Mouse (Mus musculus) liver, embryonic 12.5 days (tissue): Measurements from ENCODE around the gene Slc16a14. TPM values are rescaled to one million over a fixed set of nuclear protein-coding genes. Genes with fewer than 3 reads are reported as not detected.

ENCODE experiments used
- ATAC-seq: fragments of 200-750 bp; cut with Nextera tagmentation; 2 replicates; pipeline ENCODE4 v1.8.0; 2017; ENCODE audit warnings: moderate number of reproducible peaks, mild to moderate bottlenecking, moderate library complexity
- H3K27ac ChIP-seq: fragments of 300-500 bp; sonication (generic); 2 replicates; pipeline ENCODE4 v1.5.1; 2016; ENCODE audit warnings: mild to moderate bottlenecking
- H3K27me3 ChIP-seq: fragments of 300-500 bp; sonication (generic); replicated peaks from 2 replicates; pipeline ENCODE4 v1.6.1; 2016; ENCODE audit warnings: mild to moderate bottlenecking, moderate library complexity
- H3K36me3 ChIP-seq: fragments of 300-500 bp; sonication (generic); 2 replicates; pipeline ENCODE4 v1.6.1; 2016; ENCODE audit warnings: mild to moderate bottlenecking, moderate library complexity
- H3K4me1 ChIP-seq: fragments of 300-500 bp; sonication (generic); 2 replicates; pipeline ENCODE4 v1.6.1; 2016
- H3K4me2 ChIP-seq: fragments of 300-500 bp; sonication (generic); 2 replicates; pipeline ENCODE4 v1.6.1; 2016; ENCODE audit warnings: mild to moderate bottlenecking, moderate library complexity
- H3K4me3 ChIP-seq: fragments of 300-500 bp; sonication (generic); 2 replicates; pipeline ENCODE4 v1.5.1; 2016; ENCODE audit warnings: mild to moderate bottlenecking, moderate library complexity
- H3K9ac ChIP-seq: fragments of 300-500 bp; sonication (generic); 2 replicates; pipeline ENCODE4 v1.6.1; 2016; ENCODE audit warnings: mild to moderate bottlenecking, moderate library complexity
- H3K9me3 ChIP-seq: fragments of 300-500 bp; sonication (generic); replicated peaks from 2 replicates; pipeline ENCODE4 v1.6.1; 2016; ENCODE audit warnings: mild to moderate bottlenecking, moderate library complexity
- WGBS: fragments of 180-500 bp; shearing (Covaris S2); methylation state at CpG from one replicate; pipeline ENCODE4 v1.1.7; 2016; ENCODE audit not compliant: insufficient replicate concordance; 5-methylcytosine and 5-hydroxymethylcytosine counted together
- polyA plus RNA-seq: library from polyadenylated mRNA; unstranded; fragments of >200 nt; fragmentation: Nextera tagmentation; extraction: Ambion mirVana; gene quantifications from 2 replicates; pipeline ENCODE4 v1.2.1, GENCODE M21; 2016

Gene Slc16a14
- polyA plus RNA-seq, 1 experiment from 2014 or later = 0.05 TPM

GRCm38 (mm10) chr1:84899156-84899555 lies 35.8 kb downstream of the Slc16a14 start:
- 80% methylated on average over 6 of the region's 6 CpGs for WGBS
- Histone ChIP-seq H3K27me3 (no peaks in the 10 kb centered on the region), H3K4me2 (no peak overlapping the region), H3K27ac (no peak overlapping the region), H3K9ac (no peak overlapping the region), H3K4me3 (no peak overlapping the region), H3K9me3 (no peaks in the 10 kb centered on the region), H3K36me3 (no peaks in the 10 kb centered on the region), H3K4me1 (no peaks in the 10 kb centered on the region)
- ATAC-seq = no peak

- 68% methylated on average over 6 of the region's 6 CpGs for WGBS
- ATAC-seq = no peak
- Histone ChIP-seq H3K9ac (no peak overlapping the region), H3K27ac (no peak overlapping the region), H3K4me1 (no peaks in the 10 kb centered on the region), H3K27me3 (no peaks in the 10 kb centered on the region), H3K4me2 (no peak overlapping the region), H3K4me3 (no peak overlapping the region), H3K9me3 (no peaks in the 10 kb centered on the region), H3K36me3 (no peaks in the 10 kb centered on the region)
Observed at GRCm38 (mm10) chr1:84897364-84897763, 37.6 kb downstream of the Slc16a14 start.

- Histone ChIP-seq H3K4me2 (no peak overlapping the region), H3K27me3 (no peaks in the 10 kb centered on the region), H3K36me3 (no peaks in the 10 kb centered on the region), H3K4me3 (no peak overlapping the region), H3K27ac (no peak overlapping the region), H3K4me1 (no peaks in the 10 kb centered on the region), H3K9ac (no peak overlapping the region), H3K9me3 (no peaks in the 10 kb centered on the region)
- WGBS = 78% methylated on average over 9 of the region's 9 CpGs
- no peak for ATAC-seq
Observed at GRCm38 (mm10) chr1:84891746-84892145, 43.2 kb downstream of the Slc16a14 start.

DNA sequence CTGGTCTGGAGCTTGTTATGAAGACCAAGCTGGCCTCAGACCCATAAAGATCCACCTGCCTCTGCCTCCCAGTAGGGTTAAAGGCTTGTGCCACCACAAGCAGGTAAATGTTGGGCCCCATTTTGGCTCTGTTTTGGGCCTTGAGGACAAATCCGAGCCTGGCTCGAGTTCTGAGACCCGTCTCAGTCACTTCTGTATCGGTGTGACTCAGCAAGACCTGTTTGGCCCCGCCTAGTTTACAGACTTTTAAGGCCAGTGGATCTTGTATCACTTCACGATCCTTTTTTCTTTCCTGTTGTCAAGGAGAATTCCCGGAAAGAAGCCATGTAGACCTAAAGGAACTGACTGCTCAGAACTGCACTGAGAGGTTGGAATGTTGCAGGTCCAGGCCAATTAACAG lies 44.4 kb downstream of the Slc16a14 start:
- WGBS = 63% methylated on average over 7 of the region's 7 CpGs
- no peak overlapping the region for H3K27ac ChIP-seq

GRCm38 (mm10) chr1:84890005-84890393 lies 44.9 kb downstream of the Slc16a14 start:
- Histone ChIP-seq H3K27ac (no peak overlapping the region), H3K9ac (no peak overlapping the region), H3K36me3 (no peaks in the 10 kb centered on the region), H3K27me3 (no peaks in the 10 kb centered on the region), H3K4me2 (no peak overlapping the region), H3K4me1 (no peaks in the 10 kb centered on the region), H3K4me3 (no peak overlapping the region), H3K9me3 (0 out of 2 replicates have a peak, but pooled peaks cover 2% of the 10 kb centered on the region)
- ATAC-seq = no peak
- 63% methylated on average over 7 of the region's 7 CpGs for WGBS

More for the DNA sequence above, 44.4 kb downstream of the Slc16a14 start:
- Histone ChIP-seq H3K27me3 (no peaks in the 10 kb centered on the region), H3K4me3 (no peak overlapping the region), H3K4me2 (no peak overlapping the region), H3K9me3 (0 out of 2 replicates have a peak, but pooled peaks cover 2% of the 10 kb centered on the region), H3K9ac (no peak overlapping the region), H3K36me3 (no peaks in the 10 kb centered on the region), H3K4me1 (no peaks in the 10 kb centered on the region)
- ATAC-seq = no peak

- no peak for ATAC-seq
- Histone ChIP-seq H3K4me1 (no peaks in the 10 kb centered on the region), H3K27me3 (no peaks in the 10 kb centered on the region), H3K36me3 (no peaks in the 10 kb centered on the region), H3K4me2 (no peak overlapping the region), H3K27ac (no peak overlapping the region), H3K4me3 (no peak overlapping the region), H3K9me3 (0 out of 2 replicates have a peak, but pooled peaks cover 2% of the 10 kb centered on the region), H3K9ac (no peak overlapping the region)
- 56% methylated on average over 8 of the region's 8 CpGs for WGBS
Observed at GRCm38 (mm10) chr1:84889330-84890004, 45.5 kb downstream of the Slc16a14 start.

DNA sequence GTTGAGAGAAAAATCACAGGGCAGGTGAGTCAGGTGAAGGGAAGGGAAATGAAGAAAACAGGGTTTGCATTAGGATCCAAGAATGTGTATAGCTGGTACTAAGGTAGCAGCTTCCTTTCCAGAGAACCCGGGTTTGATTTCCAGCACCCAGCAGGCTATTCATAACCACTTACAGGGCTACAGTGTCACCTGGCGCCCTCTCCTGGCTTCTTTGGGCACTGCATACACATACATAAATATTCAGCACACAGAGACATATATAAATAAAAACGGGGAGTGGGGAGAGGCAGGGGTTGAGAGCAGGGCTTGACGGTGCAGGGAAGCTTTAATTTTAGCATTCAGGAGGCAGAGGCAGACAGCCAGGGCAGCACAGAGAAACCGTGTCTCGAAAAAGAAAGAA lies 49.0 kb downstream of the Slc16a14 start:
- no peak overlapping the region for H3K4me3 ChIP-seq
- WGBS = 72% methylated on average over 6 of the region's 6 CpGs
- H3K9ac ChIP-seq = no peak overlapping the region

DNA sequence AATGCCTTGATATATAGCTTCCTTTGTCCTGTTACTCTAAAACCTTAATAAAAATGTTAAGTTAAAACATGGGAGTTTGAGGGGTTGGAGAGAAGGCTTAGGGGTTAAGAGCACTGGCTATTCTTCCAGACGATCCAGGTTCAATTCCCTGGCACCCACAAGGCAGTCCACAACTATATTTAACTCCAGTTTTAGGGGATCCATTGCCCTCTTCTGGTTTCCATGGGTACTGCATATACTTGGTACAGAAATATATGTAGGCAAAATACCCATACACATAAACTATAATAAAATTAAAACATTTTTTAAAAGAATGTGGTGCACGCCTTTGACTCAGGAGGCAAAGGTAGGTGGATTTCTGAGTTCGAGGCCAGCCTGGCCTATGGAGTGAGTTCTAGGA lies 49.8 kb downstream of the Slc16a14 start:
- Histone ChIP-seq H3K27me3 (no peaks in the 10 kb centered on the region), H3K27ac (no peak overlapping the region), H3K4me3 (no peak overlapping the region), H3K36me3 (no peaks in the 10 kb centered on the region), H3K9me3 (0 out of 2 replicates have a peak, but pooled peaks cover 2% of the 10 kb centered on the region), H3K4me1 (no peaks in the 10 kb centered on the region), H3K4me2 (no peak overlapping the region), H3K9ac (no peak overlapping the region)
- ATAC-seq = no peak
- 46% methylated on average over 3 of the region's 3 CpGs for WGBS

More for the DNA sequence above, 49.0 kb downstream of the Slc16a14 start:
- no peak for ATAC-seq
- H3K27me3 ChIP-seq = no peaks in the 10 kb centered on the region
- no peaks in the 10 kb centered on the region for H3K36me3 ChIP-seq
- H3K4me1 ChIP-seq = no peaks in the 10 kb centered on the region
- no peak overlapping the region for H3K27ac ChIP-seq
- H3K9me3 ChIP-seq = 0 out of 2 replicates have a peak, but pooled peaks cover 2% of the 10 kb centered on the region
- no peak overlapping the region for H3K4me2 ChIP-seq

DNA sequence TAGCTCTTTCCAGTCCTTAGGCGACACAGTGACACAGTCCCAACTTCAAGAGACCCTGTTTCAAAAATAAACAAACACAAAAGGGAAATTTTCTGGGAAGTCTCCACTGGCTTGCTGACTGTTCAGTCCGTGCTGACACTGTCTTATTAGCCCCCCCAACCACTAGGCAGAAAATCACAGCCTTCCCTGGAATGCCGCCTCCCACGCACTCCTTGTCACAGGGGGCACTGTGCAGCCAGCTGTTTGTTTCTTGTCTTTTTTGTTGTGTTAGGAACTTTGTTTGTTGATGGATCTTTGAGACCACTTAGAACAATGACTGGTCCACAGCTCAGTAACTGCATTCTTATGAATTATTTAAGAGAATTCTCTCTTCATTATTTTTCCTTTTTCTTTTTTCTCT lies 51.0 kb downstream of the Slc16a14 start:
- WGBS = 76% methylated on average over 4 of the region's 4 CpGs

GRCm38 (mm10) chr1:84882937-84883336 lies 52.0 kb downstream of the Slc16a14 start:
- Histone ChIP-seq H3K27ac (no peak overlapping the region), H3K27me3 (no peaks in the 10 kb centered on the region), H3K4me2 (no peak overlapping the region), H3K9me3 (0 out of 2 replicates have a peak, but pooled peaks cover 2% of the 10 kb centered on the region), H3K4me3 (no peak overlapping the region), H3K4me1 (no peaks in the 10 kb centered on the region), H3K36me3 (no peaks in the 10 kb centered on the region), H3K9ac (no peak overlapping the region)
- ATAC-seq = no peak
- 75% methylated on average over 4 of the region's 4 CpGs for WGBS

More for the DNA sequence above, 51.0 kb downstream of the Slc16a14 start:
- no peak overlapping the region for H3K4me3 ChIP-seq
- H3K4me2 ChIP-seq = no peak overlapping the region
- no peak overlapping the region for H3K9ac ChIP-seq
- H3K9me3 ChIP-seq = 0 out of 2 replicates have a peak, but pooled peaks cover 2% of the 10 kb centered on the region
- no peaks in the 10 kb centered on the region for H3K27me3 ChIP-seq
- no peaks in the 10 kb centered on the region for H3K4me1 ChIP-seq
- H3K36me3 ChIP-seq = no peaks in the 10 kb centered on the region
- ATAC-seq = no peak
- no peak overlapping the region for H3K27ac ChIP-seq

DNA sequence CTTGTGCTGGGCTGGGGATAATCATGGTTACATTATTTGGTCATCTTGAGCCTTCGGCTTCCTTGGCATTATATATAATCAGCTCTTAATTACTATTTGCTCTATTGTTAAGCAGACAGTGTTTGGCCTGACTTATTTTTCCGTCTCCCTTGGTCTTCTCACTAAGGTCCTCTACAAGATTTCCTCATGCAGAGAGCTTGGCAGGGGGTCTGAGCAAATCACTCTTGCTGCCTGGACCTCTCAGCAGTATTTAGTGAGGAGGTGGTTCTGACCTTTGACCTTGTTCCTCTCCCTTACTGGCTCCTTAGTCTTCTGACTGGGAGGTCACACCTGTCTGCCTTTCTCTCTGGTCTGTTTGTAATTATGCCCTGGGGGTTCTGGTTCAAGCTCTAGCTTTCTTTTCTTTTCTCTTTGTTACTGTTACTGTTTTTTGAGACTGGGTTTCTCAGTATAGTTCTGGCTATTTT lies 52.8 kb downstream of the Slc16a14 start:
- no peaks in the 10 kb centered on the region for H3K36me3 ChIP-seq
- 63% methylated on average over 2 of the region's 2 CpGs for WGBS
- H3K4me3 ChIP-seq = no peak overlapping the region
- H3K9me3 ChIP-seq = 0 out of 2 replicates have a peak, but pooled peaks cover 2% of the 10 kb centered on the region
- H3K27ac ChIP-seq = no peak overlapping the region
- no peaks in the 10 kb centered on the region for H3K4me1 ChIP-seq
- ATAC-seq = no peak
- H3K4me2 ChIP-seq = no peak overlapping the region
- H3K27me3 ChIP-seq = no peaks in the 10 kb centered on the region
- no peak overlapping the region for H3K9ac ChIP-seq

DNA sequence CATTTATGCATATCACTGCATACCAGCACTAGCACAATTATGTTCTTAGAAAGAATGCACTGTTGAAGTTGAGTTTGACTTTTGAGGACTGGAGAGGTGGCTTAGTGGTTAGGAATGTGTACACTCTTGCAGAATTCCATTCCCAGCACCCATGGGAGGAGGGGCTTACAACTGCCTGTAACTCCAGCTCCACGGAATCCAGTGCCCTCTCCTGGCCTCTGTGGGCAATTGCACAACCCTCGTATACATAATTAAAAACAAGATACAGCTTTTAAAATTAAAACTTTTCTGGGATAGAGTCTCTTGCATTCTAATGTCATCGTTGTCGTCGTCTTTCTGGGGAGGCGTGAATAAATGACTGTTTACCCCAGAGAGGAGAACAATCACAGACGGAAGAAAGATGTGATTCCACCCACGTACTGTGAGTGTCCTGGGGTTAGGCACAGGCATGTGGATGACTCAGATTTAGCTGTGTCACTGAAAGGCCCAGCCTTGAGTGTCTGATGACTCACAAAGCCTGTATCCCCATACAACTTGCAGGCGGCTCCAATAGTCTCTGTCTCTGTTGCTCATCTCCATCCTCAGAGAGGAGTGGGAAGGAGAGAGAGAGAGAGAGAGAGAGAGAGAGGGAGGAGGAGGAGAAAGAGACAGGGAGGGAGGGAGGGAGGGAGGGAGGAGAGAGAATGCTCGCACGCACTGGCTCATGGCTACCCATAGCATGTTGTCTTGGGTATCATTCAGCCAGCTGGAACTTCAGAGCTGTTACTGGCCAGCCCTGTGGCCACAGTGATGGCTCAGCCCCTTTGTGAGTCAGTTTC lies 53.5 kb downstream of the Slc16a14 start:
- H3K4me3 ChIP-seq = no peak overlapping the region
- H3K36me3 ChIP-seq = no peaks in the 10 kb centered on the region
- H3K9me3 ChIP-seq = 0 out of 2 replicates have a peak, but pooled peaks cover 2% of the 10 kb centered on the region
- 65% methylated on average over 11 of the region's 11 CpGs for WGBS
- no peak overlapping the region for H3K27ac ChIP-seq
- no peaks in the 10 kb centered on the region for H3K27me3 ChIP-seq
- no peak for ATAC-seq
- no peaks in the 10 kb centered on the region for H3K4me1 ChIP-seq
- no peak overlapping the region for H3K9ac ChIP-seq
- no peak overlapping the region for H3K4me2 ChIP-seq
